Mouse (Mus musculus) adrenal gland, adult (tissue): ENCODE data around the gene R3hcc1l.

Source experiments
- DNase-seq, 2 experiments: peaks; one replicate each; pipeline ENCODE4 v3.0.0; 2022 to 2023; ENCODE audit warnings: low spot score in 1 of 2; ENCODE audit not compliant: inconsistent age in 2 of 2

R3hcc1l gene

DNA sequence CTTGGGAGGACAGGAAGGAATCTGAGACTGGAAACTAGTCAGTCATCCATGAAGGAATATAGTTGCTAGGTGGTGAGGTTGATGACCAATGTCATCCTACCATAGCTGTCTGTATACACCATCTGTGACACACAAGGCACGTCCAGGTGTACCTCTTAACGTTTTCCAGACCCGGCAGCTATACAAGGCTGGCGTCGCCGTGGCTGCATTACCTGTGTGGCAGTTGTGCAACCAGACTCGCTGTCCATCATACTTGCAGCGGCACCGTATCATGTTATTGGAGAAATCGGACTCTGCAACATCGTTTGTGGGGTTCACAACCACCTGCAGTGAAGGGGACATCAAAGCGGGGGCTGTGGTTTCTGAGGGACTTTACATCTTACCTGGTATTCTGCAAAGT is 78.7 kb downstream of the R3hcc1l start:
- DNase-seq: no peak

DNA sequence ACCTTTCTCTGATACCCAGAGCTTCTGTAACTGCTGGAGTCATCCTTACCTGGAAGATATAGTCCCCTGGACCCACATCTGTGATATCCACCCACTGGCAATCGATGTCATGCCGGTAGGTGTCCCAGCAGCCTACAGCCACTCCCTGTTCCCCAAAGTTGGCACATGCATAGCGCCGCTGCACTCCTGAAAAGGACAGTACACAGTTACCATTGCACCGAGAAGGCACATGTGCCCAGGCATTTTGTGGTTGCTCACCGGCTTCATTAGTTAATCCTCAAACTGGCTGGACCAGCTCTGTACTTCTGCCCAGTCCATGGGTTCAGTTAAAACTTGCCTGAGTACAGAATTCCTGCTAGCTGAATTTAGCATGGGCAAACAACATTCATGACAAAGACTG is 79.3 kb downstream of the R3hcc1l start:
- no peak for DNase-seq

DNA sequence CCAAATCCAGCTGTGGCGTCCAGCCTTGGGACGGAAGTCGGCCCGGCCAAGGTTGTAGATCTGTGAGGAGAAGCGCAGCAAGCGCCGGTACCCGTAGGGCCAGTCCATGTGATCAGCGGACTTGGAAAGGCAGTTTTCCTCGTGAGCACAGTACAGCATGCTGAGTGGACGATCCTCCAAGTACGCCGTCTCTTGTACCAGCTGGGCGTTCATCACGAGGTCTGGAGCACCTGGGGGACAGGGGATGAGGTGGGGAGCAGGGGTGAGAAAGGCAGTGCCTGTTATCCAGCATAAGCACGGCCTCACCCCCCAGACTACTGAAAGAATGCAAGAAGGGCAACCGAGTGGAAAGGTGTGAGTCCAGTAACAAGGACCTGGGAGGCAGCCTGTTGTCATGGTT is 81.3 kb downstream of the R3hcc1l start:
- no peak for DNase-seq

DNA sequence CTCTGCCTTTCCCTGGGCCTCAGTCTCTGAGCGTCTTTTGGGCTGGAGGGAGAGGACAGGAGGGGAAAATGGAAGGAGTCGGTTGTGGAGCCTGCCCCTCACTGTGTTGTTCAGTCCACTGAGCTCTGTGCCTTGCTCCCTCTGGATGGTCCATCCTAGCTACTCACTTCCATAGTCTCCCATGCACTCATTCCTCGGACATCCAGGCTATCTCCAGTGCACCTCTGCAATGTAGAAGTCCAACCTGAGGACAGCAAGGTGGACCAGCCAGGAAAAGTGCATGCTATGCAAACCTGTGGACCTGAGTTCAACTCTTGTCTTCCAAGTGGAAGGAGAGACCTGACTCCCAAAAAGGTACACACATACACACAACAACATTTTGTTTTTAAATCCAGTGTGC is 82.0 kb downstream of the R3hcc1l start:
- no peak for DNase-seq

DNA sequence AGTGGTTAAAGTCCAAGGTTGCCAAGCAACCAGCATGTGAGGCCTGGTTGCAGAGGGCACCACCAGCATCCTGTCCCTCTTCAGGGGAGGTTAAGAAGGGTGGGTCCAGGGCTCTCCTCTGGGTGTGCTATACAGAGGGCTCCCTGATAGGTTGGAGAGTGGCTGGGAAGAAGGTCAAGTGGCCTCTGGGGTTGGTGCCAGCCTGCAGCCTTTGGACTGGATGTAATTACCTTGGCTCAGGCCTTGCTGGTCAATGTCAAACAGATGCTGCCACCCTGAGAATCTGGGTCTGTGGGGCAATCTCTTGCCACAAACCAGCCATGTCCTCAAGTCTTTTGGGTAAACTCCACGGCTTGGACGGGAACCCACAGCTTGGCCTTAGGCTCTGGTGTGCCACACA is 82.9 kb downstream of the R3hcc1l start:
- peak in 1 of 2 experiments; percentile 72 for DNase-seq

DNA sequence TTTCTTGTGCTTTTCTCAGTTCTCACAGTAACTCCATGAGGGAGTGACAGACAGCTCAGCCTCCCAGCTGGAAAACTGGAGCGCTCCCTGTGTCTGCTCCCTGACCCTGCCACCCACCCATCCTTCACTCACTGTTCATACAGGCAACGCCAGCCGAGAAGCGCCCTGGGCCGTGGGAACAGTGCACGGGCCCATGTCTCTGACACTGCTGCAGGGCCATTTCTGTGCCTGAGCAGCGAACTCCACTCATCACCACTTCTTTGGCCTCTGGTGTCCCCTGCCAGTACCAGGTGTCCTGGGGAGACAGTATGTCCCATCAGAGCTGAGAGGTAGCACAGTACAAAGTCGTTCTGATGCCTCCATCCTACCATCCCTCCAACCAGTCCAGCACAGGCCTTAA is 83.5 kb downstream of the R3hcc1l start:
- DNase-seq: no peak

DNA sequence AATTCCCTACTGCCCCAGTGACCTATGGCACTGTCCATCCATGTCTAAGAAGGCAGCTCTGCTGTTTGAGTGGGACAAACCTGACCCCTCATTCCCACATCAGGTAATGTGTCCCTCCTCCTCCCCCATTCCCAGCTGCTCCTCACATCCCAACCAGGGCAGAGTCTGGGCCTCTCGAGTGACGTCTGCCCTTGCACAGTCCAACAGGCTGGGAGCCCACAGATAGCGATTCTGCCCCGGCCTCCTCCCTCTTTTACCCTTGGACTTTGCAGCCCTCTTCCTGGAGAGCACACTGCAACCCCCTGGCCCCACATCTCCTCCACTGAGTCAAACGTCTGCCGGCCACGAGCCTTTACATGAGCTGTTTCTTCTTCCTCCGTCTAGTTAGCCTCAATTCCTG is 84.0 kb downstream of the R3hcc1l start:
- DNase-seq: no peak

DNA sequence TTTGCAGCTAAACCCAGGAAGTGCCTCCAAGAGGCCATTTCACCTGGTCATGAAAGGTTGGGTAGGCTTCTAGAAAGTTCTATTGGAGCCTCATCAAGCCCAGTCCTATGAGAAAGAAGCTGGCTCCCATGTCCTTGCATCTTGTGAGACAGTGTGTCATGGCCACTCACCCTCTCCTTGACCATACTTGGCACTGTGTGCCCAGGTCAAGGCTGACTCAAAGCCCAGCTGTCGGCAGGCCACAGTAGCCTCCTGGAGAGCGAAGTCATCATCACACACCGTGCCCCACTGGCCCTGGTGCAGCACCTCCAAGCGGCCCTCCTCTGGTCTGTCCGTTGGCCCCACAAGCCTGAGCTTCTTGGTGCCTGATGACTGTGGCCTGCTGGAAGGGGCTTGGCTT is 89.5 kb downstream of the R3hcc1l start:
- peak; percentile 41 to 58 for DNase-seq

DNA sequence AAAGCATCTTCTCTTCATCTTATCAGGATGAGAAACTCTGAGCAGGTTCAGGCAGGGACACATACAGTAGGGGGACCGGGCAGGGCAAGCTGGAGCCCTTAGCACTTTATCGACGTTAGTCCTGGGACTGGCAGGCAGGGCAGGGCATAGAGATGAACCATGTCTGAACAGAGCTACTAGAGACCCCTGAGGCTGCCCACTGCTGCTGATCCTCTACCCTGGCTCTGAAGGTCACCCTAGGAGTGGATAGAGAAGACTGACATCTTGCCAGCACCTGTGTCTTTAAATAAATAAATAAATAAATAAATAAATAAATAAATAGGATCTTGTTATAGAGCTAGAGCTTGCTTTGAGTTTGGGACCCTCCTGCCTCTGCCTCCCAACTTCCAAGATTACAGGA is 91.2 kb downstream of the R3hcc1l start:
- no peak for DNase-seq

DNA sequence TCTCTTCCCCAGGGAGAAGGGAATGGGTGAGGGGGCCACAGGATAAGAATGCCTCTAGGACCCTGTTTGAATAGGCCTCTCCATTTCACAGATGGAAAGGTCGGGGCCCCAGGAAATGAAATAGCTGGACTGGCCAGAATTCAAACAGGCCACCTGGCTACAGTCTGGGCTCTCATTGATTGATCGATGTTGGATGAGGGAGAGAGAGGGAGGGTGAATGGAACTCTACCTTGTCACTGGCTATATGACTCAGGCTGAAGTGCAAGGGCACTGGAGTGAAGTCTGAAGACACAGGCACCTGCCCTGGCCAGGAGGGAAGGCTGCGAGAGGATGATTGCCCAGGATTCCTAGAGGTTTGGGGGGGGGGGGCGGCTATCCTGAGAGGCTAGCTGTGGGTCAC is 93.2 kb downstream of the R3hcc1l start:
- no peak for DNase-seq

DNA sequence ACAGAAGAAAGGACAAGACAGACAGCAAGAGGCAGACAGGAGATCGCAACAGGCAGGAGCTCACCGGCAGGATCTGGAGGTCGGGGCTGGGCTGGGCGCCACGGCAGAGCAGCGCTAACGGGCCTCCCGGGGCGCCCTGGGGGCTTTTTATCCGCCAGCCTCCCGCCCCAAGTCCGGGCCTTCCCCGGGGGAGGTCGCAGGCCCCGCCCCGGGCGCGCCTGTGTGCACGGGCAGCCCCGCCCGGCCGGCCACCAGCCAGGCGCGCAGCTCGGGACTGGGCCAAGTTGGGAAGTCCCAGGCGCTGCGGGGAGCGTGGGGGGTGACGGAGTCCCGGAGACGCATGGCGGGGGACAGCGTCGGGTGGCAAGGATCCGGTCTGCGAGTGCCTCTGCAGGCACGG is 94.1 kb downstream of the R3hcc1l start, which contains the start of gene Loxl4:
TSS of gene Loxl4 (minus strand) at position 160 of the 400 bp plus-strand sequence.
- DNase-seq: peak; percentile 73 to 87

DNA sequence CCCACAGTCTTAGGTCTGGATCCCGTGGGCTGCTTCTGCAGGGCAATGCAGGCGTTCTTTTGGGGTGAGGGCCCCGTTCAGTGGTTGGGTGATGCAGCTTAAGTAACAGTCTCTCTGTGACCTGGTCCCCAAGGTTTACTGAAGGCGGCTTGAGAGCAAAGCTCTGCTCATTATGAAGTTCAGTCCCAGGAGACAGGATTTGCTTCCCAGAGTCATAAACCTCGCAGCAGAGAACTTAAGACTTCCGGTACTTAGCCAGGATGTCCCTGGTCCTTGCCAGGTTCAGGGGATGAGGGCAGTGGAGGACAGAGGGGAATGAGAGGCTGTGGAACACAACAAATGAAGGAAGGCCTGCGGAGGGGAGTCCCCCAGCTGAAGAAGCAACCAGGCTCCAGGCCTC is 94.6 kb downstream of the R3hcc1l start:
- DNase-seq: no peak

DNA sequence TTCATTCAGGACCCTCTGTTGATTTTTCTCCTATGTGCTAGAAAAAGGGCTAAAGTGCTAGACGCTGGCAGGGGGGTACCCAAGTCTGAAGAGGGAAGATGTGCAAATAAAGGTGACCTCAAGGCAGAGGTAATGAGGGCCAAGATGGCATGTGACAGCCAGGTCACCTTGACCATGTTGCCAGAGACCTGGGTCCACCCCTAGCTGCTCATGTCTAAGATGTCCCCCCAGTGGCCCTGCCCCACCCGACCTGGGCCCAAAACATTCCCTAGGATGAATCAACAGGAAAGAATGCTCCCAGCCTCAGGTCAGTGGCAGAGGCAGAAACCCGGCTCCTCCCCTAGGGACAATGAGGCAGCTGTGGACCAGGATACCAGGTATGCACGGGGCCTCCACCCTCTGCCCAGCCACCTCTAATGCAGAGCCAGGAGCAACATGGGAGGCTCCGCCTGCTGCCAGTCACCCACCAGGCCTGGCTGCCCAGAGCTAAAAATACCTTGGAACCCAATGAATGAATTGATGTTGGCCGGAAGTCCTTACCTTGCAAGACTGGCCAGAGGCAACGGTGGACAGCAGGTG is 95.2 kb downstream of the R3hcc1l start:
- DNase-seq: no peak

DNA sequence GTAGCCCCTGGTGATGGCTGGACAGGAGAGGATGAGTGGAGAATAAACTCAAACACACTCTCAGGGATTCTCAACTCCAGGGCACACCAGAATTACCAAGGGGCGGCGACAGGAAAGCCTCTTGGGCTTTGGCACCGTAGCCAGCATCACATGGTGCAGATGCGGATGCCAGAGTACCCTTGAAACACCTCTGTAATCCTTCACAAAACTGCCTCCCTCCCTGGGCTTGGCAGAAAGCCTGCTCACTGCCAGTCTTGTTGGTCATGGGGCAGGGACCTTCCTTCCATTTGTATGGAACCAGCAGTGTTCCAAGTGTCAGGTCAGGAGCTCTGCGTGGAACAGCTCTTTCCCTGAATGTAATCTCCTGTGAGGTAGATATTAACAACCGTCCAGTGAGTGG is 109.5 kb downstream of the R3hcc1l start:
- DNase-seq: no peak

DNA sequence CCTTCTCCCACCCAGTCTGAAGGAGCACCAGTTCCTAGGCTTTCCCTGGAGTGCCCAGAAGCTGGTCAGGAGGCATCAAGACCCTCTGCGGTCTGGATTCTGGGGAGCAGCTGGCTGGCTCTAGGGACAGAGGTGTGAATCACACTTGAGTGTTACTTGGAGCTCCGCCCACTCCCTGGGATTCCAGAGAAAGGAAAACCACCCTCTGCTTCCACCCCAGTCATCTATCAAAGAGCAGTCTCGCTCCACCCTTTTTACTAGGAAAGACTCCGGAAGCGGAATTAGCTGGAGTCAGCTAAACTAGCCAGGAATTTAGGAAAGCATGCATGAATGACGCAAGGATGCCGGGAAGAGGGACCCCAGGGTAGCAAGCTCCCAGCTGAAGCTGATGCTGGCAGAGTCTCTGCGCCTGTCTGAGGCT is 113.0 kb downstream of the R3hcc1l start:
- peak in 1 of 2 experiments; percentile 68 for DNase-seq

DNA sequence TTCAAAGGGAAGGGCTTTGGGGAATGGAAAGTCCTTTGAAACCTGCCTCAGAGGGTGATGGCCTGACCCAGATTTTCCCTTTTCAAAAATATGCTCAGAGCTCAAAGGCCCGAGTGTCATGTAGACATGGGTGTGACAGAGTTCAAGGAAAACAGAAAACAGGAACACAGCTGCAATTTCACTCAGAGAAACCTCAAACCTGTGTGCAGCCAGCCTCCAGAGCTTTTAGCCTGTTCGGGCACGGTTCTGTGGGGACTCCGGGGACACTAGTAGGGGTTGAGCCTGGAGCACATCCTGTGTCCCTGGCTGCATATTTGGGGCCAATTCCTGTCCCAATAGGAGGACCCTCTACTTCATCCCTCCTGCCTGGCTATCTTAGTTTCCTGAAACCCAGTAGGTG is 113.7 kb downstream of the R3hcc1l start:
- no peak for DNase-seq

DNA sequence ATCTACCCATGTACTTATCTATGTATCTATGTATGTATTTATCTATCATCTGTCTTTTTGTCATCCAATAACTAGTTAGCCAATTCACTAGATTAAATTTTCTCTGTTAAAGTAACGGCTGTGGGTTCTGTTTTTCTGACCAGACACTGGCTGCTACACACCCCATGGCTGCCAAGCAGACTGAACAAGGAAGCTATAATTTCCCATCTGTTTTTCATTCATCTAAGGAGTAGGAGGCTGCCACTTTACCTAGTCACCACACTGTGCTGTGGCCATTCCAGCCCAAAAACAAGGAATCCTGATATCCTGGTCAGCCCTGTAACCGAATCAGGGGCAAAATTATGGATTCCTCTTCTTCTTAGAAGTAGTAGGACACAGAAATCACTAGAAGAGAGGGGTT is 115.1 kb downstream of the R3hcc1l start:
- no peak for DNase-seq

DNA sequence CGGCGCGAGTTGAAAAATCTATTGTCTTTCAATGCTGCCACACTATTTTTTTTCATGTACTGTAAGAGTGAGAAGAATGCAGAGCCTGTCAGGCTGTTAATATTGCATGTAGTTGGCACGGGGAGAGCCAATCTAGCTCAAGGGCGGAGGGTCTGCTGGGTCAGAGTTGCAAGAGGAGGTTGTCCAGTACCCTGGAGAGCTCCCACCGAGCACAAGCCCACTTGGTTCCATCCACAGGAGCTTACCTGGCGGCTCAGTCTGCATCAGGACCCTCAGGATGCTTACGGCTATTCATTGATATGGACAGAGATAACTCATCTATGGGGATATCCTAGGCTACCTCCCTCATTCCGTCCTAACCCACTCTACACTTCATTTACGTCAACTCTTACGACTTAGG is 118.1 kb downstream of the R3hcc1l start:
- DNase-seq: no peak

DNA sequence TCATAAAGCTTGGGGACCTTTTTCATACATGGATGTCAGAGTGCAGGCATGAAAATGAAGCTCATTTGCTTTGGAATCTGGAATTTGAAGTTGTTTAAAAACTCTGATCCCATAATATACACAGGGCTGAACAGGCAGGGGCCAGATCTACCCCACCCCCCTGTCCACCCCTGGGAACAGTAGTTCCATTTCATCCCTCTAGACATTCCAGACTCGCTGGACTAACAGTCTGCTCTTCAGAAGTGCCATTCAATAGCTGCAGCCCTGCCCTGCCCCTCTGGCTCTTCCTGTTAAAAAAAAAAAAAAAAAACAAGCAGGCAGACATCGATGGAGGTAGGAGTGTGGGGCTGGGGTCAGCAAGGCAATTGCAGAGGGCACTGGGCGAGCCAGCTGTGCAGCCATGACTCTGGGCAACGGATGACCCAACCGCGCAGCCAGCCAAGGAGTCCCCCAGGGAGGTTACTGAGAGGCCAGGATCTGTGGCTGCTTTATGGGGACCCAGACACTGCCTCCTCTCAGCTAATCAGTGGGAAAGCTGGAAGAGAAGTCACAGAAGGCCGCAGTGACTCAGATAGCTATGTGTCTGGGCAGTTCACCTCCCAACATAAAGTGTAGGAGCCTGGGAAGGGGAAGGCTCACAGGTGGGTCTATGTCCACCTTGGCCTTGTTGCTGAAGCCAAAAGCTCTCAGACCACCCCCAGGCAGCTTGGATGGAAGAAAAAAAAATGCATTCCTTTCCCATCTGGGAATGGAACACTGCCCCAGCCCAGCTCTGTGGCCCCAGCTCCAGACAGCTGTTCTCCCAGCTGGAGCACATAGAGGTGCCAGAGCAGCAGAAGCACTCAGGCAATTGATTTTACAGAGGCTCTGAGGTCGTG is 120.3 kb downstream of the R3hcc1l start:
- DNase-seq: no peak

DNA sequence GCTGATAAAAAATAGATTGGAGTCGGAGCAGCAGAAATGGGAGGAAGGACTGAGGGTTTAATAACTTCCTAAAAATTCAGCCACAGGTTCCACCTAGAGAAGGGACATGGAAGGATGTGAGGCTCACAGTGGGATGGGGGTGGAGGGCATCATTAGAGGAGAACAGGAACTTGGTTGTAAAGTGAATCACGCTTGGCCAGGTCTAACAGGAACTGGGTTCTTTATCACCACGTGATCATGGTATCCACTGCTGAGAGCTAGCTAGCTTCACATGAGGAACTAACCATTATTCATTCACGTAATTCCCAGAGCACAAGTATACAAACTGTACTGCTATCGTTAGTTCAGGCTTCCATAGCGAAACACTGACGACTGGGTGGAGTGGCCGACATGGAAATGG is 121.0 kb downstream of the R3hcc1l start:
- DNase-seq: no peak

DNA sequence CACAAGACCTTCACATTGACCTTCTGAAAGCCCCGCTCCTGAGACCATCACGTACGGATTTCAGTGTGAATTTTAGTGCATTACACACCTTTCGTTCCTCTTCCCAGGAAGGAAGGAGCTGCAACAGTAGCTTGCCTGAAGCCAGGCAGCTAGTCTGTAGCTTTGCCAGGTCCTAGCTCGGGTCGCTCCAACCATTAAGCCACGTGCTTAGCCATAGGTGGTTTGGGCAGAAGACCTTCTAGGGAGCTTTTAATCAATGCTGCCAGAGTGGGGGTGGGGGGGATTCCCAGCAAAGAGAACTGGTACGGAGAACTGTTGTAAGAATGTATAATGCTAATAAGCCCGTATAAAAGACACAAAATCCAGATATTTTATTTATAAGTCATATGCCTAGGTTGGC is 121.7 kb downstream of the R3hcc1l start:
- DNase-seq: no peak
